Mouse (Mus musculus): Measurements from ENCODE around the gene Ankrd13a.

Gene Ankrd13a

DNA sequence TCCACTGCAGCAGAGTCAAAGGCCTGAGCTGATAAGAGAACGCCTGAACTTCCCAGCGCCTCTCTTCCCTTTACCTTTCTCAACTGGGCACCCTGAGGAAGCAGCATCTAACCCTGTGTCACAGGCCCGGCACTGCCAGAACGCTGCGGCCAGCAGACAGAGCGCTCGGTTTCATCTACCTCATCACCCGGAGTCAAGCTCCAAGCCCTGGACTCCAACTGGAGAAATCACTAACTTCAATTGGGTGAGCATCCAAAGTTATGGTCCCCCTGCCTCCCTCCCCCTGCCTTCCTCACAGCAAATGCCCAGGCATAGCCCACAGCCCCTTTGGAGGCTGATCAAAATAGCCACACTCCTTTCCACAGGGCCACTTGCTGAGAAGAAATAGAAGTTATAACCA, 7.8 kb upstream of the Ankrd13a start:
- no peak for DNase-seq (ENCODE audit: low read depth, low spot score)

DNA sequence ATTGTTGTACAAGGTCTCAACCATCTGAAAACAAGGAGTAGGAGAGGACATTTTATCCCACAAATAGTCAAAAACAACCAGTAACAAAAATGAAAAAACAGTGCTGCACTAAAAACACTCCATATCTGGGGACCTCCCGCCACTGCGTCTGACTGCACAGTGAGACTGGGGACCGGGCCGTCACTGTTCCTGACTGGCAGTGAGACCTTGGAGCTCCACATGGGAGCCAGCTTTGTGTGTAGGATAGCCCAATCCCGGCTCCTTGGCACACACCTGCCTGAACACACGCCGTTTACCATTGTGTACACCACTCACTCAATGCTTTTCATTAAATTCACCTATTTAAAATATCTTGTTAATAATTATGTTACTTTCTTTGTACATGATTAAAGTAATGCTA, 7.3 kb upstream of the Ankrd13a start:
- no peak for DNase-seq (ENCODE audit: low read depth, low spot score)

DNA sequence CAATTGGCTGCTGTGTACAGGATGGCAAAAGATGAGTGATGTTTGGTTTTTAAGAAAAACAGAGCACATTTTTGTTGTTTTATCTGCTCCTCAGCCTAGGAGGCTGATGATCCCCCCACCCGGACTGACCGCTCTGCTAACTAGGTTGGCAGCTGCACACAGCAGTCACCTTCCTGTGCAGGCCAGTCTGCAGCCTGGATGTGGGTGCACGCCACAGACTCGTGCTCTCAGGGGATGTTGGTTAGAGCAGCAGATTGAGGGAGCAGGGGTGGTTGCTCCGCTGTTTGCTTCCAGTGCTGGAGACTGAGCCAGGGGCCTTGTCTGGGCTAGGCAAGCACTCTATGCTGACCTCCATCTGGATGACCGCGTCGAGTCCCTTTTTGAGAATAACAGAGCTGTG, 4.7 kb upstream of the Ankrd13a start:
- peak; percentile 27 for DNase-seq (ENCODE audit: low read depth, low spot score)

DNA sequence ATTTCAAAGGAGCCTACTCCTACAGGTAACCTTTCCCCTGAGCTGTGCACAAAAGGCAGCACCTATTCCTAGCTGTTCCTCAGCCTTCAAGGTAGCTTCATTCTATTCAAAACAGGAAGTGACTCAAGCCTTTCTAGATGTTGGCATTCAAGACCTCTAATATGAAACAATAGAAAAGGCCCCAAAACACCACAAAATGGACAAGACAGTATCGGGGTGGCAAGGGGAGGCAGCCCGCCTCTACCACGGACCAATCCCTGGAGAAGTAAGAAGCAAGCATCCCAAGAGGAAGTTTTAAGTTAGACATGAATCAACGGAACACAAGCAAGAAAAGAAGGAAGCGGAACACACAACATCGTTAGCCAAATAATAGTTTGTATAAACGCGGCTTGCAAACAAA, 2.7 kb upstream of the Ankrd13a start:
- peak; percentile 35 for DNase-seq (ENCODE audit: low read depth, low spot score)

DNA sequence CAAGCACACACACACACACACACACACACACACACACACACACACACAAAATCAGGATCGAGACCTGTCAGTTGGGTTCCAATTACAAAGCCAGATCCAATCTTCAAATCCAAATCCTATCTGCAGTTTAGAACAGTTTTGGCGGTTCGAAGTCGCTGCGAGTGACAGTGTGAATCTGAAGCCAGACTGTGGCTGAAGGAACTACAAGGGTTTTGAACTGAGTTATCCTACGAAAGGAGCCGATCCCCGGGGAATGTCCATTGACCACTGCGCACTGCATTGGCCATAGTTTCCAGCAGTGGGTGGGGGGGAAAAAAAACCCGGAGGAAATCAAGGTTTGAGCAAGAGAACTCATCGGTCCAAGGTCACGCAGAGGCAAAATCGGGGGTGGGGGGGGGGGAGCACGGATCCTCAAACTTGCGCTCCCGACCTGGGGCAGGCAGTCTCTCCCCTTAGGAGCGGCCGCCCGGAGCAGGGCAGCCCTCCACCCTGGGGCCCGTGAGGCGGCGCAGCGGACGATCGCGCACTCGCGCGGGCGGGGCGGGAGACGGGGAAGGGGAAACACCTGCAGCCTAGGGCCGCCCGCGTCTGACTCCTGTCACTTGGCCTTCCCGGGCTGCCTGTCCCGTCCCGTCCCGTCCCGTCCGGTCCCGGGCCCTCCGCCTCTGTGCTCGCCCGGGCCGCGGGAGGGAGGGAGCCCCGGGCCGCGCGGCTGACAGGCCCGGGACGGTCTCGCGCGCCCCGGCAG, 1.8 kb upstream of the Ankrd13a start:
- DNase-seq (ENCODE audit: low read depth, low spot score): peak; percentile 77

DNA sequence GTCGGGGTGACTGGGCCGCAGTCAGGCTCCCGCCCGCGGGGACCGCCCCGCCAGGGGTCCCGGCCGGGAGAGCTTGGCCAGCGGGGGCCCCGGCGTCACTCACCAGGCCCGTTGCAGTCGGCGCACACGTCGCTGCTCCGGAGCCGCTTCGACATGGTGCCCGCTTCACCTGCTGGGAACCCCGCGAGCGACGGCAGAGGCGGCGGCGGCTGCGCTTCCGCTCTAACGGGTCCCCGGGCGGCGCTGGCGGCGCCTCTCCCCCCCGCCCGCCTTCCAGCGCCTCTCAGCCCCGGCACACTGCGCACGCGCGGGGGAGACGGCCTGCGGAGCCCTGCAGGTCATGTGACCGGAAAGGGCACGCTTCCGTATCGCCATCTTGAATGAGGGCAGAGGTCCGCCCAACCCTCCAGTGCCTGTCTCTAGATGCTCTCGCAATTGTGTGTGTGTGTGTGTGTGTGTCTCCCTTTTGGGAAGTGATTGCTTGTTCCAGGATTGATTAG, 1.2 kb upstream of the Ankrd13a start:
- peak; percentile 99 for DNase-seq (ENCODE audit: low read depth, low spot score)

DNA sequence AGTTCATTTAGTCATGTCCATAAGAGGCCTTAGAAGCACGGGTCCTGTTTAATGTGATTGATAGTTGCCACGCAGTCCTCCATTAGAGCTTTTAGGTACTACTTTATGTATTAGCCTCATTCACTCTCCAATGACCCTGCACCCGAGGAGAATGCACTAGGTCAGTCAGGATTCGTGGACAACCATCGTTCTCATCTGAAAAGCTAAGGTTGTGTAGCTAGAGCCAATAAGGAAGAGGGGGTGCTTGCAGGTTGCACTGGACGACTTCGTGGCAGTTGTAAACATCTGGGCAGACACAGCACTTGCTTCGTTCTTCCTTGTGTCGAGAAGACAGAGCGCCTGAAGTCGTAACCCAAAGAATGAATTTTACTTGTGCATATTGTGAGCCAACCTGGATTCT, 697 bp upstream of the Ankrd13a start:
- DNase-seq (ENCODE audit: low read depth, low spot score): peak; percentile 50

DNA sequence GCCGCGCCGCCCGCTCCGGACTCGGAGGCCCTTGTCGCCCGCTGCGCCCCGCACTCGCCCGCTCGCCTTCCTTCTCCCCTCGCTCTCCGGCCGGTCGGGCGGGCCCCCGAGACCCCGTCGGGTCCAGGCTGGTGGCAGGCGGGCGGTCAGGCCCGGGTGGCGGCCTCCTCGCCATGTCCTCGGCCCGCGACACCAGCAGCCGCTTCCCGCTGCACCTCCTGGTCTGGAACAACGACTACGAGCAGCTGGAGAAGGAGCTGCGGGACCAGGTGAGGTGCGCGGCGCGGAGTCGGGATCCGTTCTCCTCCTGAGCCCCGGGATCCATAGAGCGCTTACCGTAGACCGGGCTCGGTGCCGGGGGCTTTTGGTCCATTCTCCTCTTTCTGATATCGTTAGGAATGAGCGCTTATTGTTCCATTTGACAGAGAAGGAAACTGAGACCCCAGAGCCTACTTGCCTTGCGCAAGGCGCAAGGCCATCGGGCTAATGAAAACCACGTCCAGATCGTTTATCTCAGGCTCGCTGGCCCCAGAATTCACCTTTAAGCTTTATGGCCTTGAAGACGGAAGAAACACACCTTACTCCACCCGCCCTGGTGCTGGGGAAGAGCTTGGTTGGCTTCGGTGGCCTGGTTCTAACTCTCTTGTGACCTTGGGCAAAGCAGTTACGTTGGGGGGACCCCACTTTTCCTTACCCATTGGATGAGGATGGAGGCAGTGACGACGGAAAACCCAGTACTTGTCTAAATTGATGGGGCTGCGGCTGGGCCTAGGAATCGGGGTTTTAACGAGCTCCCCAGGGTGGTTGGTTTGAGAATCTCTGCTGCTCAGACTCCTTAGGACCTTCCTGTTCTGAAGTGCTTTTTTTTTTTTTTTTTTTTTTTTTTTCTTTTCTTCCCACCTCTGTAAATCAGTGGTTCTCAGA, 841 bp downstream of the Ankrd13a start, which contains the start of gene Git2:
TSS of gene Git2 (minus strand) at position 462 of the 924 bp plus-strand sequence.
- DNase-seq (ENCODE audit: low read depth, low spot score): peak; percentile 41

DNA sequence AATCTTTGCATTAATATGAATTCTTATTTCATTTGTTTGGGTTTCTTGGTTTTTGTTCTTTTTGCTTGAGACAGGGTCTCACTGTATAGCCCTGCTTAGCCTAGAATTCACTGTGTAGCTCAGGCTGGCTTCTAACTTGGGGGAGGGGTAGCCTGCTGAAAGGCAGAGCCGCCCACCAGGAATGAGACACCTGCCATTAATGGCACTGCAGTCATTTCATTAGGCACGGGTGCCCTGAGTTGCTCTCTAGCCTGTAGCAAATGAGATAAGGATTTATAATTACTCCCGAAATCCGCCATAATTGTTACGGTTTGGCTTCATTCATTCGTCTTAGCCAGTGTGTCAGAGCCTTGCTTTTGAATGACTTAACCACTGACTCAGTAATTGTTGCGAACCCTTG, 1.7 kb downstream of the Ankrd13a start:
- DNase-seq (ENCODE audit: low read depth, low spot score): no peak

DNA sequence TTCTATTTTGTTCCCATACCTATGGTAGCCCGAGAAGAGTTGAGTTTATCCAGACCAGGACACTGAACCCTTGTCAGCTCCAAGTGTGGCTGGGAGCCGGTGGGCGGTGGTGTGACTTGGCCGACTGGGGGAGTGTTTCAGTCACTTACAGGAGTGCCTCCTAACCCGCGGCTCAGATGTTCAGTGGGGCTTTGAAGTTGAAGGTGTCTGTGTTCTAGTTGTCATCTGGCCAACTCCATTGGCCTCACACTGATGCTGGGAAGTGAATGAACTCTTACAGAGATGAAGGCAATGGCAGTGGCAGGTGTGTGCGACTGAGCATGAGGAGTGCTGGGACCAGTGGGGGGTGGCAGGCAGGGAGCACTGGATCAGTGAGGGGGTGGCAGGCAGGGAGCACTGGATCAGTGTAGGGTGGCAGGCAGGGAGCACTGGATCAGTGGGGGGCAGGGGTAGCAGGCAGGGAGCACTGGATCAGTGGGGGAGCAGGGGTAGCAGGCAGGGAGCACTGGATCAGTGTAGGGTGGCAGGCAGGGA, 5.5 kb downstream of the Ankrd13a start:
- DNase-seq (ENCODE audit: low read depth, low spot score): no peak

DNA sequence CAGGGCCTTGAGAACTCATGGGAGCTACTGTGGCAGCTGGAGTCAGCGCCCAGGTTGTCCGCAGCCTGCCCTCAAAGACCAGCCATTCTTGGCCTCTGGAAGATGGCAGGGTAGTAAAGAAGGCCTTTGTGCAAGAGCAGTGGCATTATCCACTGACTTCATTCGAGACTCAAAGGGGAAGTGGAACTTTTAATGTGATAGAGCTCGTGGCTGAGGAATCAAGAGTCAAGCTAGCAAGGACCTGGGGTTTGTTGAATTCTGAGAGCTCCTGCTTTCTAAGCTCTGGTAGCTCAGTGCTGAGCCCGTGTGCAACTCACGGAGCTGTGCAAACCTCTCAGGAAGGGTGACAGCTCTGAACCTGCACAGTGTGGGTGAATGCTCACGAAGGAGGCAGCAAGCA, 6.4 kb downstream of the Ankrd13a start:
- DNase-seq (ENCODE audit: low read depth, low spot score): no peak

DNA sequence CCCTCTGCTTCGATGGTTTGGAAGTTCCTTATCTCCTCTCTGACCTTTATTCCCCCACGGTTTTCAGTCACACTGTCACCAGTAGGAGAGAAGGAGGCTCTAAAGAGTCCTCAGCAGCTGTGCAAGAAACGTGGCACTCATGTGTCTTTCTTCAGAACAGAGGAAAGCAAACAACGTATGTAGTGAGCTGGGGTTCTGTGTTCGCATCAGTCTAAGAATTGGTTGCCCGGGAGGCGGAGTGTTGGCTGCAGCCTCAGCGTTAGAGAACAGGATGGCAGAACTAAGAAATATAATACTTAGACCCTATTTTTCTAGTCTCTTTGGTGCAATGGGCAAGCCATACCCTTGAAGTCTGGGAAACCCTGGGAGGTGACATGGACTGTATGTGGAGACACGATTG, 8.5 kb downstream of the Ankrd13a start:
- DNase-seq (ENCODE audit: low read depth, low spot score): no peak

DNA sequence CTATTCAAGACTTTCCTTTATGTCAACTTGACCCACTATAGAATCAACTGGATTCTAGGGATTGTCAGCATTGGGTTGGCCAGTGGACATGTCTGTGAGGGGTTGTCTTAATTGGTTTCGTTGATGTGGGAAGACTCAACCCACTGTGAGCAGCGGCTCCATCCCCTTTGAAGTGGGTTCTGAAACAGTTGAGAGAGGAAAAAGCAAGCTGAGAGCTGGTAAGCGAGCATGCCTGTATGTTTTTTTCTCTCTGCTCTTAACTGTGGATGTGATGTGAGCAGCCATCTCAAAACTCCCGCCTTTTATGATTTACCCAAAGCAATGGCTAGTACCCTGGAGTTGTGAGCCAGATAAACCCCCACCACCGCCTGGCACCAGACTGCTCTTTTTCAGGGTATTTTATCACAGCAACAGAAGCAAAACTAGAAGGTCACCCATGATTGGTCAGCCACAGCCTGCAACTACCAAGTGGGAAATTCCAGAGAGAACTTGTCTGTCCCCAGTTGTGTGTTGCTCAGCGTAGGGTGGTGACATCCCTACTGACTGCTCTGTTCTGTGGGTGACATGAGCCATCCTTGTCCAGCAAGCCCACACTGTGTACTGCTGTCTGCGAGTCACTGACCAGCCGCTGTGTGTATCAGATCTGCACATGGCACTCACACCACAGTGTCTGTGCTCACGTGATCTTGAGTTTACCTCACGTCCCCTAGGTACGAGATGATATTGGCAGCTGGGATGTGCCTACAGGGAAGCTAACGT, 9.1 kb downstream of the Ankrd13a start:
- peak; percentile 57 for DNase-seq (ENCODE audit: low read depth, low spot score)

DNA sequence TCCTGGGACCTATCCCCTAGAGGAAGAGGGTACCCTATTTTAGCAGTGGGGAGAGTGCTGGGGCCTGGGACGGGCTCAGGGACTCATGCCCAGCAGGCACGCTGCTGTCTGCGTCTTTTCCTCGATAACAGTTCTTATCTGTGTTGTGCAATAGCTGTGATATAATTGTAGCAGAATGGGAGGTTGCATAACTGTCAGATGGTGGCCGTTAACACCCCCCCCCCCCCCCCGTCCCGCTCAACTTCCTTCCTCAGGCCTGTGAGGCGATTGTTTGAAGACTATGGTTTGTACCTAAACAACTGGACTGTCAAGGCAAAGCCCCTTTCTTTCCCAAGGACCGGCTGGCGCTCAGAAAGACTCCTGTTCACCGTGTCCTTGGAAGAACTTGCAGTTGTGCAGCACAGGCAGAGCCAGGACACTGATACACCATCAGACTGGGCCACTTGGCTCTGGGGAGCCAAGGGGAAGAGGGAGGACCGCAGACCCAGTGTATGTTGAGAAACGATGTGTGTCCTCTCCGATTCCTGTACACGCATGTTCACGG, 10.2 kb downstream of the Ankrd13a start:
- no peak for DNase-seq (ENCODE audit: low read depth, low spot score)

DNA sequence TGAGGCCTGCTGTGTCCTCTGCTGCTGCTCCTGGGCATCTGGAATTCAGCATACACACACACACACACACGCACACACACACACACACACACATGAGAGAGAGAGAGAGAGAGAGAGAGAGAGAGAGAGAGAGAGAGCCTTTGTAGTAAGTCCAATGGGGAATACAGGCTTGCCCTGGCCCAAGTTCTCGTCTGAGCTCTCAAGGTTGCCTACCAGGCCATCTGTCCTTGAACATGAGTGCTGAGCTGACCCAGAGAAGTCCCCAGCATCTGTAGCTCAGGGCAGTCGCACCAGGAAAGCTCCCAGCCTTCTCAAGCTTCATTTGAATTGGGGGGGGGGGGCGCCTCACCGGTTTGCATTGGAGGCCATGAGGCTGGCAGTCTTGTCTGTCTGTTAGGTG, 10.7 kb downstream of the Ankrd13a start:
- DNase-seq (ENCODE audit: low read depth, low spot score): no peak

DNA sequence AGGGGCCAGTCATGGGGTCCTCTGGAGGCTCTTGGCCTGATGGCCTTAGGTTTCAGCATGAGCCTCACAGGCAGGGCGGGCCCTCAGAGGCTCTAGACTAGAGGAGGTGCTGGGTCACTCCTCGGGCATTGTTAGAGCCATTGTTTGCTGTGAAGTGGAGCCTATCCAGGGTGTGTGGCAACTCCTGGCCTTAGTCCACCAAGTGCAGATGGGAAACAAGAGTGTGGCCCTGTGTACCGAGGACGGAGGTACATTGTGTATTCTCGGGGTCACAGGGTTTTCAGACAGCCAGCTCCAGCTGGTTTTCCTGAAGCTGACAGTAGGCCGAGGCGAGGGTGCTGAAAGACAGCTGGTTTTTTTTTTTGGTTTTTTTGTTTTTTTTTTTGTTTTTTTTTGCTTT, 18.8 kb downstream of the Ankrd13a start:
- DNase-seq (ENCODE audit: low read depth, low spot score): no peak

DNA sequence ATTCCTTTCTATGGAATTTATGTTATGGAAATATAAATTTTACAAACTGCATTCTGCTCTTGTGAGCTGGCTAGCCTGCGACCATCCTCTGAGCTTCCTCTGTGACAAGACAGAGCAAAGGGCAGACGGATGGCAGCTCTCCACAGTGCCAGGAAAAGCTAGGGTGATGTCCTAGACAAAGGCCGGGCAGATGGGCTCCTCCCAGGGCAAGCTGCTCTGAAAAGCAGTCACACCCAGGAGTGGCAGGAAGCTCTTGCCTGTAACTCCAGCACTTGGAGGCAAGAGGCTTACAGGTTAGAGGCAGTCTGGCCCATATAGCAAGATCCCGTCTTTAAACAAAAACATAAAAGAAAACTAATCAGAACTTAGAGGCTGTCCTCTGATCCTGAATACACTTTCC, 20.1 kb downstream of the Ankrd13a start:
- DNase-seq (ENCODE audit: low read depth, low spot score): no peak

DNA sequence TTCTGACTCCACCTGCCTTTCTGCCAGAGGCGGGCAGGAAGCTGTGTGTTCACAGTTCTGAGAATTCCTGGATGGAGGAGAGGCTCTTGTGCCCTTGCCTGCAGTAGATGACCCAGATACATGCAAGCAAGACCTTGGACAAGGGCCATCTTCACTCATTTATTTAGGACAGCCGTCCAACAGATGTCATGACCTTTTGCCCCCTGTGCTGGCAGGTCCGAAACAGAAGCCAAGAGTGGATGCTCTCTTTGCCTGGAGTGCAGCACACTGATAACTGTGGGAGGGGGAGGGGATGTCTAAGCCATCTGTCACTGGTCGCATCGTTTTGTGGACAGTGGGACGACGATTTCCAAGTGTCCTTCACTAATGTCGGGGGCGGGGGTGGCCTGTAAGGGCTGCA, 20.8 kb downstream of the Ankrd13a start:
- no peak for DNase-seq (ENCODE audit: low read depth, low spot score)

DNA sequence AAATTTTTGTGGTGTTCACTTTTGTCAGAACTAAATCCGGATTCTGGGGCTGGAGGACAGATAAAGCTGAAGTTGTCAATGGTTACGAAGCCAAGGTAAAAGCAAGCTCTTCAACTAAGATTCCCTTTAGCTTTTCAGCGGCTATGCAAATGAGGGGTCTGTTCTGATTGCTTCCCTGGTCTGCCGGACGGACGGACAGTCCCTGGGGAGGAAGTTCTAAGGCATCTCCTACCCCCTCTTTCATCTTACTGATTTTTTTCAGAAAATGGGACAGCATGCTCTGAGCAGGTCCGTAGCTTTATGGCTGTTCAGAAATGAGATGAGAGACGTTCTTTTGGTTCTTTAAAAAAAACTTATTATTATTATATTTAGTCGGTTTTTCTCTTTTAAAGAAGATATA, 21.2 kb downstream of the Ankrd13a start:
- DNase-seq (ENCODE audit: low read depth, low spot score): no peak

DNA sequence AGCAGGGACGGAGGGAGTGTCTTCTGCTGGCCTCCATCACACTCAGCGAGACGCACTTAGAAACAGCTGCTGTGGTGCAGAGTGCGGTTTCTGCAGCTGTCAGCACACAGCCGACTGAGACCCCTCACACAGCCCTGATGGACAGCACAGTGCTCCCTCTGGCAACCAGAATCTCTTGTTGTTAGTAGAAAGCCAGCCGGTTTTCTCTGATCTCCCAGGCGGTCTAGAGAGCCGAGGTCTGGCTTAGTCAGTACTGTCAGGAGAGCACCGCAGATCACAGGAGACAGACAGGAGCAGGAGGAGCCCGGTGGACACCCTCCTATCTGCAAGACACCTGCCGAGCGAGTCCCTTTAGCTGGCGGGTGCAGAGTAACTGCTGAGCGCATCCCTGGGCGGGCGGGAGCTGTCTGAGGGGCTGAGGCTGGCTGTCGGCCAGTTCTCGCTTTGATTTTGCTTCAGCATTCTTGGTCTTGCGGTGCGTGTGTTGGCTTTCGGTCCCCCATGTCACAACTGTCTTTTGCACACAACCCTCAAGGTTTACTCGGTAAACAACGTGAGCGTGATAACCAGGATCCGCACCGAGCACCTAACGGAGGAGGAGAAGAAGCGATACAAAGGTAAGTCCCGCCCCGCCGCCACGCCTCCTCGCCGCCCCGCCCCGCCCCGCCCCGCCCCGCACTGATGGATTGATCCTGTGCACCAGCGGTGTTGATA, 22.0 kb downstream of the Ankrd13a start:
- DNase-seq (ENCODE audit: low read depth, low spot score): no peak

DNA sequence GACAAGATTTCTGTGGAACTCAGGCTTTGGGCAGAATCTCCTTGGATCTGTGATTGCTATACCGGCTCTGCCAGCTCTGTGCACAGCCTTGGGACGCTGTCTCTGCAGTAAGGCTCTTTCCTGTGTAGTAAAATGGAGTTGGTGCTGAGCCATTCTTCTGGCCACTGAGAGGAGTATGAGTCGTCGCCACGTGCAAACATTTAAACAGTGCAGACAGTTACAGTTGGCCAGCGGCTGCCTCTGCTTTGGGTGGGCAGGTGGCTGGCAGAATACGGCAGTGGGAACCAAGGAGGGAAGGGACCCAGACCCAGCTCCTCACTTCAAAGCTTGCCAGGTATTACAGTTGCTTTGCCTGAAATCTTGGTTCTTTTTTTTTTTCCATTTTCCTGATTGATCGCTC, 22.8 kb downstream of the Ankrd13a start:
- DNase-seq (ENCODE audit: low read depth, low spot score): no peak

Measured in CD4-positive, CD25-positive, alpha-beta regulatory T cell, adult 2 months (primary cell).